Mouse (Mus musculus) midbrain, embryonic 14.5 days (tissue): ENCODE measurements around the gene Pgap3. TPM values are rescaled to one million over a fixed set of nuclear protein-coding genes. Genes with fewer than 3 reads are reported as not detected.

Source experiments
- ATAC-seq: fragments of 200-750 bp; cut with Nextera tagmentation; 2 replicates; pipeline ENCODE4 v1.8.0; 2017; ENCODE audit warnings: moderate number of reproducible peaks, moderate library complexity; ENCODE audit not compliant: low FRiP score, low TSS enrichment
- DNase-seq: peaks from one replicate; pipeline ENCODE4 v3.0.0-alpha.2; 2015
- H3K27ac ChIP-seq: fragments of 300-500 bp; sonication (generic); replicated peaks from 2 replicates; pipeline ENCODE4 v1.5.1; 2014; ENCODE audit warnings: mild to moderate bottlenecking, low read depth, low read length, moderate library complexity
- H3K27me3 ChIP-seq: fragments of 300-500 bp; sonication (generic); 2 replicates; pipeline ENCODE4 v1.6.1; 2014; ENCODE audit warnings: low read length, control low read depth, mixed read lengths; ENCODE audit not compliant: control insufficient read depth, insufficient read depth
- H3K36me3 ChIP-seq: fragments of 300-500 bp; sonication (generic); 2 replicates; pipeline ENCODE4 v1.6.1; 2014; ENCODE audit warnings: low read length, control low read depth; ENCODE audit not compliant: control insufficient read depth, insufficient read depth
- H3K4me1 ChIP-seq: fragments of 300-500 bp; sonication (generic); 2 replicates; pipeline ENCODE4 v1.6.1; 2014; ENCODE audit warnings: mild to moderate bottlenecking, antibody characterized with exemption, low read length, control low read depth; ENCODE audit not compliant: control insufficient read depth, insufficient read depth
- H3K4me2 ChIP-seq: fragments of 300-500 bp; sonication (generic); 2 replicates; pipeline ENCODE4 v1.6.1; 2014; ENCODE audit warnings: mild to moderate bottlenecking, low read length, moderate library complexity
- H3K4me3 ChIP-seq: fragments of 300-500 bp; sonication (generic); replicated peaks from 2 replicates; pipeline ENCODE4 v1.5.1; 2014; ENCODE audit warnings: low read depth, low read length
- H3K9ac ChIP-seq: fragments of 300-500 bp; sonication (generic); replicated peaks from 2 replicates; pipeline ENCODE4 v1.6.1; 2014; ENCODE audit warnings: mild to moderate bottlenecking, low read length, moderate library complexity
- H3K9me3 ChIP-seq: fragments of 300-500 bp; sonication (generic); 2 replicates; pipeline ENCODE4 v1.6.1; 2016; ENCODE audit warnings: low read length, control low read depth, mixed read lengths; ENCODE audit not compliant: control insufficient read depth
- WGBS: fragments of 180-500 bp; shearing (Covaris S2); extraction: QIAGEN DNeasy Blood & Tissue Kit; methylation state at CpG from one replicate; pipeline ENCODE4 v1.1.7; 2014; 5-methylcytosine and 5-hydroxymethylcytosine counted together
- polyA plus RNA-seq: library from polyadenylated mRNA; unstranded; fragments of >200 nt; fragmentation: Nextera tagmentation; extraction: Ambion mirVana; gene quantifications from 2 replicates; pipeline ENCODE4 v1.2.1, GENCODE M21; 2014

Pgap3 gene
- polyA plus RNA-seq, 1 experiment from 2014 or later = 6.4 TPM

DNA sequence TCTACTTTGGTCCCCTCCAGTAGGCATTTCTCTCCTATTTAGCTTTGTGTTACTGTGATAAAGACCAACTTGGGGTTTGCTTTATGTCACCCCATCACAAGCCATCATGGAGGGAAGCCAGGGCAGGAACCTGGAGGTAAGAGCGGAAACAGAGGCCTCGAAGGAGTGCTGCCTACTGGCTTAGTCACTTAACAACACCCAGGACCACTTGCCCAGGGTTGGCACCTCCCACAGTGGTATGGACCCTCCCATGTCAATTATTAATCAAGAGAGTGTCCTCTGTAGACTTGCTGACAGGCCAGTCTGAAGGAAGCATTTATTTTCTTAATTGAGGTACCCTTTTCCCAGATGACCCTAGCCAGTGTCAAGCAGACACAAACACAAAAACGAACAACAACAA lies 526 bp upstream of the Pgap3 start:
- H3K9ac ChIP-seq = peak overlapping the region; percentile 58; the same call in 1 of the 2 replicates
- H3K36me3 ChIP-seq = no peaks in the 10 kb centered on the region
- peak overlapping the region; percentile 54 for H3K4me3 ChIP-seq
- peak overlapping the region; percentile 58 for H3K4me2 ChIP-seq
- DNase-seq = no peak
- no peaks in the 10 kb centered on the region for H3K9me3 ChIP-seq
- WGBS = 59% methylated on average over 3 of the region's 3 CpGs
- no peak for ATAC-seq
- no peaks in the 10 kb centered on the region for H3K27me3 ChIP-seq
- peak overlapping the region; percentile 94 for H3K27ac ChIP-seq
- H3K4me1 ChIP-seq = peaks cover 13% of the 10 kb centered on the region

DNA sequence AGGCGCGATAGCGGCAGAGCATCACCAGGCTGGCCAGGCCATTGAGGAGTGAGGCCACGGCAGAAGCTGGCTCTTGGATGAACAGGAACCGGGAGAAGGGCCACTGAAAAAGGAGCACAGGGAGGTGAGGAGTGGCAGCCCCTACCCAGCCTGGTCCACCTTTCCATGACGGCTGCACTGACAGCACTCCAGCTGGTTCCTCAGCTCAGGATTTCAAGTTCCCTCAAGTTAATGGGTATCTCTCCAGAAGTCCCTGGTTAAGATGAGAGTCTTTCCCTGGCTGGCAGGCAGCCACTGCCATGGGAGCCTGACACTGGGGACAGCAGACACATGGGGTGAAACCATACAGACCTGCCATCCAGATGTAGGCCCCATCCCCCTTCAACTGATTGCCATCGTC lies 2.3 kb downstream of the Pgap3 start:
- no peaks in the 10 kb centered on the region for H3K36me3 ChIP-seq
- H3K4me3 ChIP-seq = no peak overlapping the region
- DNase-seq (no peak), ATAC-seq (no peak)
- no peaks in the 10 kb centered on the region for H3K27me3 ChIP-seq
- WGBS = 88% methylated on average over 7 of the region's 7 CpGs
- no peak overlapping the region for H3K27ac ChIP-seq
- no peak overlapping the region for H3K9ac ChIP-seq
- H3K4me2 ChIP-seq = no peak overlapping the region
- peaks cover 13% of the 10 kb centered on the region for H3K4me1 ChIP-seq
- H3K9me3 ChIP-seq = no peaks in the 10 kb centered on the region

DNA sequence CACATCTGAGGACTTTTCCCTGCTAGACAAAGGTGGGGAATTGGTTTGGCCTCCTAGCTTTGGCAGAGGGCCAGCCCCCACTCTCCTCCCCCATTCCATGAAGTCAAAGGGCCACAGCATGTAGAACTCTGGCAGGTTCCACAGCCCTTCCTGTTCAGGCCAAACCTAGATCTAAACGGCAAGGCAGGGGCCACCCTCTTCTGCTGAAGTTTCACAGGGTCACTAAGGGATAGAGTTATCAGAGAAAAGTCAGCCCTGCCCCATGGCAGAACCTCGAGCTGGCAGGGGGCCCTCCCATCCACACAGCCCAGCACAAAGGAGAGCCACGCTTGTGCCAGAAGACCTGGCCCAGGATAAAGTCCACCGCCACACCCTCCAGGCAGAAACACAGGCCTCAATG lies 5.2 kb downstream of the Pgap3 start:
- no peak for ATAC-seq
- WGBS = 48% methylated on average over 4 of the region's 4 CpGs

DNA sequence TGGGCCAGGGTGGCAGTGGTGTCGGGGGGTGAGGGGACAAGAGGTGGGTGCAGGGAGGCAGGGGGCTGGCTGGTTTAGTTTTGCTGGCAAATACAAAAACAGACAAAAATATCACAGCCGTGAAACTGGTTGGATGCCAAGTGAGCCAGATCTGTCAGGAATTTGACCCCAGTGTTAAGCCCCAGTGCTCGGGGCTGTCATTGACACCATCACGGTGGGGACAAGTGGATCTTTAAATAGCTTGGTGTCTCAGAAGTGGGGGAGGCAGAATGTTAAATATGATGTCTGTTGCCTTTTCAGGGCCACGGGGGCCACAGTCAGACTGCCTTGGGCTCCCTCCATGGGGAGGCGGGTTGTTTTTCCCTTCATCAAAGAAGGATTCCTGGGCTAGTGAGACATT lies 6.0 kb downstream of the Pgap3 start:
- WGBS = 60% methylated on average over 6 of the region's 6 CpGs
- no peaks in the 10 kb centered on the region for H3K36me3 ChIP-seq
- peaks cover under 1% of the 10 kb centered on the region for H3K4me1 ChIP-seq
- H3K27me3 ChIP-seq = no peaks in the 10 kb centered on the region; the same call in 1 of the 2 replicates
- DNase-seq (no peak), ATAC-seq (no peak)
- no peaks in the 10 kb centered on the region for H3K9me3 ChIP-seq
- H3K27ac ChIP-seq = no peak overlapping the region
- no peak overlapping the region for H3K4me2 ChIP-seq
- H3K9ac ChIP-seq = no peak overlapping the region
- H3K4me3 ChIP-seq = no peak overlapping the region

More for the DNA sequence above, 5.2 kb downstream of the Pgap3 start:
- Histone ChIP-seq H3K9ac (no peak overlapping the region), H3K27ac (no peak overlapping the region), H3K9me3 (no peaks in the 10 kb centered on the region), H3K36me3 (no peaks in the 10 kb centered on the region), H3K4me1 (peaks cover 7% of the 10 kb centered on the region), H3K4me2 (no peak overlapping the region), H3K27me3 (no peaks in the 10 kb centered on the region; the same call in 1 of the 2 replicates), H3K4me3 (no peak overlapping the region)
- DNase-seq = no peak

DNA sequence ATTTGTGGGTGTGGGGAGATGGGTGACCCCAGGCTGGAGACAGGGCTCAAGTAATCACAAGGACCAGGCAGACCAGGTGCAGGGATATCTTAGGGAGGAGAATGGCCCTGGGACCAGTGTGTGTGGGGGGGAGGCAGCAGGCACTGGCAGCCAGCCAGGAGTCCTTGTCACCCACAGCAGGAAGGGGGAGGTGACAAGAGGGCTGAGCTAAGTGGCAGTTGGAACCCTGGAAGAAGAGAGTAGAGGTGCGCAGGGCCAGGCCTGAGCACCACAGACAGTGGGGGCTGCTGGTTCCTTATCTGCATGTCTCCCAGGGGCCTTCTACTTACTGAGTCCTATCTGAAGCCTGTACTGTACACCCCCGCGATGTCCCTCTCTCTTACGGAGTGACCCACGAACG lies 7.0 kb downstream of the Pgap3 start:
- WGBS = 72% methylated on average over 6 of the region's 6 CpGs
- Histone ChIP-seq H3K4me2 (no peak overlapping the region), H3K27me3 (peaks cover under 1% of the 10 kb centered on the region; the same call in 1 of the 2 replicates), H3K27ac (no peak overlapping the region), H3K9ac (no peak overlapping the region), H3K36me3 (no peaks in the 10 kb centered on the region), H3K9me3 (no peaks in the 10 kb centered on the region), H3K4me3 (no peak overlapping the region), H3K4me1 (no peaks in the 10 kb centered on the region; the same call in 1 of the 2 replicates)
- DNase-seq (no peak), ATAC-seq (no peak)

DNA sequence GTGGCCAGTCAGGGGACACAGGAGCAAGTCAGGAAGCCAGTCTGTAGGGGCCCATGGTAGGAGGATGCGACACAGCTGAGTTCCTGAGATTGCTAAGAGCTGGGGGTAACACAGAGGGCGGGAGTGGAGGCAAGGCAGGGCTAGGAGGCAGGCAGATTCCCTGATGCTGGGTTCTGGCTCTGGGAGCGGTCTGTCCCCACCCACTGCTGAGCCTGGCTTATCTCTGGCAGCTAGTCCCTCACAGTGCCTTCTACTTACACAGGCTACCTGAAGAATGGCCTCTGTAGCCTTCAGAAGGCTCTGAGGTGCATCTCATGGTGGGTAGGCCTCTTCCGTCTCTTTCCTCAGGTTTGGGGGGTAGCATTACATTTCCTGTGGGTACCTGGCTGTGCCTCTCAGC lies 7.6 kb downstream of the Pgap3 start:
- no peak overlapping the region for H3K27ac ChIP-seq
- H3K36me3 ChIP-seq = no peaks in the 10 kb centered on the region
- H3K27me3 ChIP-seq = peaks cover 7% of the 10 kb centered on the region; the same call in 1 of the 2 replicates
- 62% methylated on average over 4 of the region's 4 CpGs for WGBS
- no peak overlapping the region for H3K4me2 ChIP-seq
- no peaks in the 10 kb centered on the region; the same call in 1 of the 2 replicates for H3K4me1 ChIP-seq
- no peak overlapping the region for H3K9ac ChIP-seq
- H3K4me3 ChIP-seq = no peak overlapping the region
- DNase-seq = no peak
- H3K9me3 ChIP-seq = no peaks in the 10 kb centered on the region
- no peak for ATAC-seq

DNA sequence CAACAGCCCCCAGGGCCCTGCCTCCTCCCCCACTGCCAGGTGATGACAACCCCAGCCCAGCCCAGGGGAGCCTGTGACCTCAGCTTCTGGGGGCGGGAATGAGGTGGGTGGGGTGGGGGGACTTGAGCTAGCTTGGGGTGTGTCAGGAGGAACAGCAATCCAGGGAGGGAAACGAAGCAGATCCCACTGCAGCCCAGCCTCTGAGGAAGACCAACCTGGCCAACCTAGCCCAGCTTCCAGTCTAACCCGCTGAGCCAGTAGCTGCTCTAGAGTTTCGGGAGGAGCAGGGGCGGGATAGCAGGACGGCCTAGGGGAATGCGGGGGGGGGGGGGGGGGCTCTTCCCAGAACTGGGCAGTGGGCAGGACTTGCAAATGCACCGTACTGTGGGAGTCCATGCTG lies 8.3 kb downstream of the Pgap3 start:
- ATAC-seq (no peak), DNase-seq (no peak)
- H3K27me3 ChIP-seq = peaks cover 13% of the 10 kb centered on the region; the same call in 1 of the 2 replicates
- H3K36me3 ChIP-seq = no peaks in the 10 kb centered on the region
- no peak overlapping the region for H3K27ac ChIP-seq
- no peaks in the 10 kb centered on the region for H3K9me3 ChIP-seq
- 20% methylated on average over 8 of the region's 8 CpGs for WGBS
- no peak overlapping the region for H3K9ac ChIP-seq
- H3K4me3 ChIP-seq = no peak overlapping the region
- H3K4me2 ChIP-seq = no peak overlapping the region
- H3K4me1 ChIP-seq = no peaks in the 10 kb centered on the region; the same call in 1 of the 2 replicates

DNA sequence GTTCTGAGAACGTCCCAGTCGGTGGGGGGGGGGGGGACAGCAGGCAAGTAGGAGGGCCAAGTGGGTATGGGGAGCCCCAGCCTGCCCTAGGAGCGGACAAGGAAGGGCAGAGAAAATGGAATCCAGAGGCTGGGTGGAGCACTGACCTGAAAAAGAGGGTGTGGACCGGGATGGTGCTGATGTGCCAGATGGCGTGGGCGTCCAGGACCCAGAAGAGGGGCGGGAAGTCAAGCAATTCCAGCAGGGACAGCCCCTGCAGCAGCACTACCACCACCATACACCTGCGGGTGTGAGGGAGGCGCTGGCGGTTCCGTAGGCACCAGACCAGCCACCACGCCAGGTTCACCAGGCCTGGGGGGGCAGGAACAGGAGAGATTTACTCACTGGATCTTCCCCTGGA lies 10.1 kb downstream of the Pgap3 start:
- ATAC-seq (no peak), DNase-seq (no peak)
- no peak overlapping the region for H3K27ac ChIP-seq
- H3K36me3 ChIP-seq = no peaks in the 10 kb centered on the region
- no peak overlapping the region for H3K4me2 ChIP-seq
- H3K4me3 ChIP-seq = no peak overlapping the region
- no peak overlapping the region for H3K9ac ChIP-seq
- H3K27me3 ChIP-seq = peaks cover 20% of the 10 kb centered on the region; the same call in 1 of the 2 replicates
- H3K9me3 ChIP-seq = no peaks in the 10 kb centered on the region
- no peaks in the 10 kb centered on the region; the same call in 1 of the 2 replicates for H3K4me1 ChIP-seq
- WGBS = 77% methylated on average over 12 of the region's 12 CpGs

DNA sequence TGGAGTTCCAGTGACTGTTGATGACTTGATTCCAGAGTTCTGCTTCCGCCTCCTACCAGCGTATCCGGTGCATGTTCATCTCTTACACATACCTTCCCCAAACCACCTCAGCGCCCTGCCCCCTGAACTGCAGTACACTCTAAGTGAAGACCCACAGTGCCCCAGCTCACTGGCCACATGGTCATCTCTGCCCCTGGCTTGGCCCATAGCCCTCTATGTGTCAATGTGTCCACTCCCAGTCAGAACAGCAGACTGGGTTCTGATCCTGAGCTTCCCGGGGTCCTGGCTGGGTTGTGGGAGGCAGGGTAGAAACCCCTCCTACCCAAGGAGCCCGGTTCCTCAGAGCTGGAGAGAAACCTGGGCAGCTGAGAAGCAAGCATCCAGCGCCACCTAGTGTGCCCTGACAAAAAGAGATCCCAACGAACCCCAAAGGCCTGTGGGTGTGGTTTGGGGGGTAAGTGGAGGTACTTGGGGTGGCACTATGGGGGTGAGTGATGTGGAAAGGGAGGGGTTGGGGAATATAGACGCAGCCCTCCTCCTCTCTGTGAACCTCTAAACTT lies 11.0 kb downstream of the Pgap3 start:
- ATAC-seq (no peak), DNase-seq (peak; percentile 73)
- no peaks in the 10 kb centered on the region; the same call in 1 of the 2 replicates for H3K4me1 ChIP-seq
- H3K9me3 ChIP-seq = no peaks in the 10 kb centered on the region
- 19% methylated on average over 9 of the region's 9 CpGs for WGBS
- H3K4me2 ChIP-seq = no peak overlapping the region
- no peak overlapping the region for H3K27ac ChIP-seq
- H3K36me3 ChIP-seq = no peaks in the 10 kb centered on the region
- H3K9ac ChIP-seq = no peak overlapping the region
- peaks cover 20% of the 10 kb centered on the region; the same call in 1 of the 2 replicates for H3K27me3 ChIP-seq
- no peak overlapping the region for H3K4me3 ChIP-seq
